Mouse (Mus musculus) adrenal gland, adult 8-10 months (tissue): Measurements from ENCODE around the gene Tbc1d8b. TPM values are rescaled to one million over a fixed set of nuclear protein-coding genes. Genes with fewer than 3 reads are reported as not detected.
A peak's percentile ranks its signal among the peaks of the same experiment; 100 is the strongest.

ENCODE experiments used
- DNase-seq: peaks from one replicate; pipeline ENCODE4 v3.0.0; 2022
- total RNA-seq, 4 experiments: library from RNA; stranded (reverse); gene quantifications; 2 replicates each; pipeline ENCODE4 v1.2.4; 2022

The Tbc1d8b gene
- total RNA-seq, 4 experiments from 2014 or later = 8.5 to 12.9 (median 10.8) TPM

- DNase-seq = no peak
Measured at GRCm38 (mm10) chrX:139780988-139781387, 96.2 kb downstream of the Tbc1d8b start.

- DNase-seq = no peak
Measured at GRCm38 (mm10) chrX:139781563-139781962, 96.8 kb downstream of the Tbc1d8b start.

GRCm38 (mm10) chrX:139782278-139783044 lies 97.7 kb downstream of the Tbc1d8b start, which contains the start of gene Ripply1:
Gene Ripply1, minus strand, starts transcription at chrX:139782353.
- no peak for DNase-seq

GRCm38 (mm10) chrX:139783045-139783422 lies 98.2 kb downstream of the Tbc1d8b start:
- peak; percentile 63 for DNase-seq

- DNase-seq = no peak
Measured at GRCm38 (mm10) chrX:139785764-139786163, 101.0 kb downstream of the Tbc1d8b start.

- no peak for DNase-seq
Measured at GRCm38 (mm10) chrX:139794072-139794845, 109.5 kb downstream of the Tbc1d8b start.

- no peak for DNase-seq
Measured at GRCm38 (mm10) chrX:139796037-139796436, 111.2 kb downstream of the Tbc1d8b start.

GRCm38 (mm10) chrX:139797875-139798274 lies 113.1 kb downstream of the Tbc1d8b start:
- no peak for DNase-seq

- DNase-seq = no peak
Measured at GRCm38 (mm10) chrX:139799953-139800352, 115.2 kb downstream of the Tbc1d8b start.

GRCm38 (mm10) chrX:139800406-139800878 lies 115.6 kb downstream of the Tbc1d8b start, which contains the start of gene Cldn2:
Gene Cldn2, plus strand, starts transcription at chrX:139800828.
- DNase-seq = no peak

Other genes starting within 250 kb of the Tbc1d8b start
- 1 to 10 TPM in 2 of 4 experiments, under 1 TPM in 2; 0.59 to 1.3 (median 1.0) TPM for gene D330045A20Rik, start 204.6 kb upstream of the Tbc1d8b start, total RNA-seq
- gene Rnf128, start 121.7 kb upstream of the Tbc1d8b start, total RNA-seq = 10 to 100 TPM; 45.2 to 50.9 (median 47.4) TPM
- gene Gm15013, start 29.5 kb downstream of the Tbc1d8b start, total RNA-seq = not detected
- gene Ripply1, start 97.4 kb downstream of the Tbc1d8b start, total RNA-seq = not detected
- under 1 TPM in 1 of 4 experiments, not detected in 3; 0.15 TPM for gene Cldn2, start 115.8 kb downstream of the Tbc1d8b start, total RNA-seq
- gene Morc4, start 186.7 kb downstream of the Tbc1d8b start, total RNA-seq = 1 to 10 TPM; 3.6 to 9.3 (median 6.3) TPM